Mouse (Mus musculus): Measurements from ENCODE around the gene Cyp4f39. TPM values are rescaled to one million over a fixed set of nuclear protein-coding genes. Genes with fewer than 3 reads are reported as not detected.

Cyp4f39 gene
- total RNA-seq, 1 experiment = 2.8 TPM

- TF ChIP-seq MAFK (IDR thresholded peaks at IDR 0.05; ENCODE audit: insufficient read depth, low read depth, low read length) = no peak
- Histone ChIP-seq H3K9me3 (ENCODE audit: control insufficient read depth, insufficient read depth, low read depth, low read length) (no peaks in the 10 kb centered on the region), H3K4me3 (ENCODE audit: insufficient read depth in 1 of 2, low read depth in 1 of 2, low read length in 2 of 2, poor library complexity in 1 of 2, severe bottlenecking in 1 of 2) (peak overlapping the region; percentile 71 to 96), H3K4me1 (ENCODE audit: control insufficient read depth in 2 of 2, insufficient read depth in 2 of 2, low read length in 2 of 2, poor library complexity in 1 of 2) (no peaks in the 10 kb centered on the region), H3K36me3 (ENCODE audit: control insufficient read depth, insufficient read depth, low read length, poor library complexity, severe bottlenecking) (no peaks in the 10 kb centered on the region), H3K27ac (ENCODE audit: insufficient read depth, low read depth, low read length, poor library complexity, severe bottlenecking) (no peak overlapping the region), H3K9ac (ENCODE audit: insufficient read depth, low read depth, low read length, poor library complexity, severe bottlenecking) (peak overlapping the region; percentile 77)
- in situ Hi-C loops (cut with MboI; ENCODE audit: low sequenced_read_pairs in 2 of 2, unreplicated experiment in 2 of 2) = no loop called here
- DNase-seq (ENCODE audit: low read depth, low spot score) = no peak
Measured at GRCm38 (mm10) chr17:32536867-32537250, 84.3 kb downstream of the Cyp4f39 start.

Other genes with a start within 250 kb of the Cyp4f39 start
- 51.7 and 54.3 TPM in 2 replicates for gene Brd4, start 168.0 kb upstream of the Cyp4f39 start, total RNA-seq (2012; rRNA removed)
- gene Akap8, start 131.5 kb upstream of the Cyp4f39 start, total RNA-seq (2012; rRNA removed) = 156 and 210 TPM in 2 replicates
- 63.6 and 126 TPM in 2 replicates for gene Akap8l, start 102.1 kb upstream of the Cyp4f39 start, total RNA-seq (2012; rRNA removed)
- gene Wiz, start 63.3 kb upstream of the Cyp4f39 start, total RNA-seq (2012; rRNA removed) = 10.4 and 12.4 TPM in 2 replicates
- gene Rasal3, start 49.1 kb upstream of the Cyp4f39 start, total RNA-seq (2012; rRNA removed) = 0.76 and 1.2 TPM in 2 replicates
- not detected in 2 replicates for gene Pglyrp2, start 28.6 kb upstream of the Cyp4f39 start, total RNA-seq (2012; rRNA removed)
- 7.2 and 13.7 TPM in 2 replicates for gene Cyp4f17, start 53.3 kb downstream of the Cyp4f39 start, total RNA-seq (2012; rRNA removed)
- gene Cyp4f16, start 83.8 kb downstream of the Cyp4f39 start, total RNA-seq (2012; rRNA removed) = 20.8 and 44.2 TPM in 2 replicates
- 0.63 and 0.71 TPM in 2 replicates for gene Cyp4f37, start 168.6 kb downstream of the Cyp4f39 start, total RNA-seq (2012; rRNA removed)
- gene Cyp4f40, start 206.2 kb downstream of the Cyp4f39 start, total RNA-seq (2012; rRNA removed) = 0.21 and 0.36 TPM in 2 replicates
- 0.11 and 0.31 TPM in 2 replicates for gene Cyp4f15, start 232.9 kb downstream of the Cyp4f39 start, total RNA-seq (2012; rRNA removed)

Data from ES-E14 (cell line).